Mouse (Mus musculus): ENCODE results near the gene Wdr47. TPM values are rescaled to one million over a fixed set of nuclear protein-coding genes. Genes with fewer than 3 reads are reported as not detected.

The Wdr47 gene
- polyA plus RNA-seq (2017; shearing (Covaris generic)), result 14.4 TPM

GRCm38 (mm10) chr3:108590786-108591529 lies at the start of gene Wdr47:
TSS of gene Wdr47 (plus strand) at chr3:108591279.

GRCm38 (mm10) chr3:108562133-108562730 lies 28.8 kb upstream of the Wdr47 start, which contains the start of gene Tmem167b:
TSS of gene Tmem167b (minus strand) at chr3:108562466.

GRCm38 (mm10) chr3:108571443-108572294 lies 19.4 kb upstream of the Wdr47 start, which contains the start of gene Taf13:
TSS of gene Taf13 (plus strand) at chr3:108571698.

GRCm38 (mm10) chr3:108653710-108654379 lies 62.8 kb downstream of the Wdr47 start, which contains the start of gene Clcc1:
TSS of gene Clcc1 (plus strand) at chr3:108653913.

Other genes with a start within 250 kb of the Wdr47 start
- gene Mybphl, start 226.4 kb upstream of the Wdr47 start, polyA plus RNA-seq (2017; shearing (Covaris generic)), result not detected
- gene Psrc1, start 207.4 kb upstream of the Wdr47 start, polyA plus RNA-seq (2017; shearing (Covaris generic)), result 2.9 TPM
- gene Celsr2, start 175.7 kb upstream of the Wdr47 start, polyA plus RNA-seq (2017; shearing (Covaris generic)), result 0.40 TPM
- 172 TPM for gene Sars, start 146.1 kb upstream of the Wdr47 start, polyA plus RNA-seq (2017; shearing (Covaris generic))
- 0.37 TPM for gene 1700013F07Rik, start 57.1 kb upstream of the Wdr47 start, polyA plus RNA-seq (2017; shearing (Covaris generic))
- 0.97 TPM for gene 5330417C22Rik, start 54.7 kb upstream of the Wdr47 start, polyA plus RNA-seq (2017; shearing (Covaris generic))
- gene Tmem167b, start 28.8 kb upstream of the Wdr47 start, polyA plus RNA-seq (2017; shearing (Covaris generic)), result 34.3 TPM
- 30.2 TPM for gene Taf13, start 19.6 kb upstream of the Wdr47 start, polyA plus RNA-seq (2017; shearing (Covaris generic))
- gene Clcc1, start 62.6 kb downstream of the Wdr47 start, polyA plus RNA-seq (2017; shearing (Covaris generic)), result 71.2 TPM
- gene Gpsm2, start 131.0 kb downstream of the Wdr47 start, polyA plus RNA-seq (2017; shearing (Covaris generic)), result 3.7 TPM
- gene Aknad1, start 148.4 kb downstream of the Wdr47 start, polyA plus RNA-seq (2017; shearing (Covaris generic)), result not detected
- 68.8 TPM for gene Stxbp3, start 249.2 kb downstream of the Wdr47 start, polyA plus RNA-seq (2017; shearing (Covaris generic))